Mouse (Mus musculus): ENCODE measurements around the gene Gmeb2.

Gene Gmeb2

GRCm38 (mm10) chr2:181274639-181275038 is 13.2 kb downstream of the Gmeb2 start:
- DNase-seq (ENCODE audit: low spot score) = no peak

GRCm38 (mm10) chr2:181273829-181274228 is 14.0 kb downstream of the Gmeb2 start:
- DNase-seq (ENCODE audit: low spot score) = no peak

- no peak for DNase-seq (ENCODE audit: low spot score)
Observed at GRCm38 (mm10) chr2:181272092-181272491, 15.7 kb downstream of the Gmeb2 start.

- no peak for DNase-seq (ENCODE audit: low spot score)
Observed at GRCm38 (mm10) chr2:181266839-181267238, 21.0 kb downstream of the Gmeb2 start.

GRCm38 (mm10) chr2:181253248-181253647 is 34.6 kb downstream of the Gmeb2 start:
- no peak for DNase-seq (ENCODE audit: low spot score)

- no peak for DNase-seq (ENCODE audit: low spot score)
Observed at GRCm38 (mm10) chr2:181251841-181252240, 36.0 kb downstream of the Gmeb2 start.

GRCm38 (mm10) chr2:181249217-181249616 is 38.6 kb downstream of the Gmeb2 start:
- no peak for DNase-seq (ENCODE audit: low spot score)

GRCm38 (mm10) chr2:181245031-181245430 is 42.8 kb downstream of the Gmeb2 start:
- DNase-seq (ENCODE audit: low spot score) = no peak

- DNase-seq (ENCODE audit: low spot score) = no peak
Observed at GRCm38 (mm10) chr2:181243706-181244394, 44.0 kb downstream of the Gmeb2 start.

- no peak for DNase-seq (ENCODE audit: low spot score)
Observed at GRCm38 (mm10) chr2:181242314-181242665, 45.5 kb downstream of the Gmeb2 start.

- peak; percentile 29 for DNase-seq (ENCODE audit: low spot score)
Observed at GRCm38 (mm10) chr2:181241602-181242313, 46.1 kb downstream of the Gmeb2 start, which contains the start of gene Helz2. Gene Helz2, minus strand, starts transcription at chr2:181242027.

- DNase-seq (ENCODE audit: low spot score) = no peak
Observed at GRCm38 (mm10) chr2:181240806-181241440, 46.9 kb downstream of the Gmeb2 start.

GRCm38 (mm10) chr2:181239261-181239660 is 48.6 kb downstream of the Gmeb2 start:
- no peak for DNase-seq (ENCODE audit: low spot score)

GRCm38 (mm10) chr2:181238861-181239260 is 49.0 kb downstream of the Gmeb2 start:
- no peak for DNase-seq (ENCODE audit: low spot score)

- no peak for DNase-seq (ENCODE audit: low spot score)
Observed at GRCm38 (mm10) chr2:181238091-181238610, 49.7 kb downstream of the Gmeb2 start.

- DNase-seq (ENCODE audit: low spot score) = no peak
Observed at GRCm38 (mm10) chr2:181237251-181238014, 50.4 kb downstream of the Gmeb2 start.

- DNase-seq (ENCODE audit: low spot score) = no peak
Observed at GRCm38 (mm10) chr2:181235681-181236566, 51.9 kb downstream of the Gmeb2 start.

- no peak for DNase-seq (ENCODE audit: low spot score)
Observed at GRCm38 (mm10) chr2:181234680-181235079, 53.2 kb downstream of the Gmeb2 start.

- no peak for DNase-seq (ENCODE audit: low spot score)
Observed at GRCm38 (mm10) chr2:181233443-181233842, 54.4 kb downstream of the Gmeb2 start.

- no peak for DNase-seq (ENCODE audit: low spot score)
Observed at GRCm38 (mm10) chr2:181231171-181231570, 56.7 kb downstream of the Gmeb2 start.

- DNase-seq (ENCODE audit: low spot score) = no peak
Observed at GRCm38 (mm10) chr2:181228335-181228734, 59.5 kb downstream of the Gmeb2 start.
